Mouse (Mus musculus) mesoderm, embryonic 11.5 days (tissue): ENCODE data around the gene Zfp266.
"Not testable (repeated sequence)": the region's sequence is repeated elsewhere in the genome, so short reads cannot be mapped to it uniquely, and the experiment has no call there.

Source experiments
- DNase-seq: peaks from one replicate; pipeline ENCODE4 v3.0.0-alpha.2; 2012; ENCODE audit warnings: low read depth, low spot score

Zfp266 gene

GRCm38 (mm10) chr9:20521306-20521957 is at the start of gene Zfp266:
Gene Zfp266 (minus strand): TSS chr9:20521417.
- DNase-seq: peak; percentile 92

DNA sequence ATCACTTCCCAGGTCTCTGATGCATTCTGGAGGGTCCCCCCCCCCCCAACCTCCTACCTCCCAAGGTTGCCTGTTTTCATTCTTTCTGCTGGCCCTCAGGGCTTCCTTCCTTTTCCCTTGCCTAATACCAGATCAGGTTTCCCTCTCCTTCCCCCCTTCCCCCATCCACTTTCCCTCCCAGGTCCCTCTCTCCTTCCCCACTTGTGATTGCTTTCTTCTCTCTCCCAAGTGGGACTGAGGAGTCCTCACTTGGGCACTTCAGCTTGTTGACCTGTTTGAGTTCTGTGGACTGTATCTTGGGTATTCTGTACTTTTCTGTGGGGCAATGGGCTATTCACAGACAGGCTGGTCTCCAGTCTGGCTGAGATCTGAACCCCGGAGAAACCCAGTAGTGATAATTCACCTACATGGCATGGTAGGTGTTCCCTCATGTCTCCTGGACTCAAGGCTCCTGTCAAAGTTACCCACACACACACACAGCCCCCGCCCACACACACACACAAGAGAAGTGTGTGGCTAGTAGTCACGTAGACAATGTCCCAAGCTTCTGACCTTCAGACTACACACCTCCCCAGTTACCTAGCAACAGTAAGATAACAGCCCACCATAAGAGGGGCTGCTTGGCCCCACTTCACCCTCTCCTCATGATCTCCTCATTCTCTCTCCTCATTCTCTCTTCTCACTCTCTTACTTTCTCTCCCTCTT is 44.3 kb upstream of the Zfp266 start:
- not testable (repeated sequence) for DNase-seq

DNA sequence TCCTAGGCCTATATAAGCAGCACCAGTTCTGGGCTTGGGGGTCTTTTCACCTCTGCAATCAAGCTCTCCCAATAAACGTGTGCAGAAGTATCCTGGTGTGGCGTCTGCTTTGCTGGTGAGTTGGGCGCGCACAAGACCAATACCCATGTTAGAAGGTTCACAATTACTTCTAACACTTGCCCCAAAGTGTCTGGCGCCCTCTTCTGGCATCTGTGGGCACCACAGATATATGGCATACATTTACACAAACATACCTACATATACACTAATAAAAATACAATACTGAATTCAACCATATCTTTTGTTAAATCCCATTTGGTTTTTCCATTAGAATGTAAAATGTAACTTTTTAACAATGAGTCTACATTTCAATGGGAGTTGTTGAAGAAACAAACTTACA is 41.0 kb upstream of the Zfp266 start:
- no peak for DNase-seq

DNA sequence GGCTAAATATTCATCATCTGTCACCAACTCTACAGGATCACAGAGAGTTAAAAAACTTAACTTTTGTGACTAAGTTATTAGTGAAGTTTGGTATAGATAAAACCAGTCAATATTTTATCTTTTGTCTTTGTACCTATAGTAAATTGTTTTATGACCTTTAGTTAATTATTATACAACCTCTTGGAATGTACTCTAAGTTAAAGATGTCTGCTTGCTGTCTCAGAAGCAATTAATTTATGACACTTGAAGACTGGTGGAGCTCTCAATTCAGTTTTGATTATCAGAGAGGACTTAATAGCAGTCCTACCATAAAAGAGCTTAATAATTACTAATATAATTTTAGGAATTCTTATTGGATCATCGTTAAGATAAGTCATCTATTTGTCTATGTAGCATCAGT is 31.5 kb upstream of the Zfp266 start:
- DNase-seq: no peak

- no peak for DNase-seq
These were observed 30.6 kb upstream of the Zfp266 start for GRCm38 (mm10) chr9:20551781-20552275.

GRCm38 (mm10) chr9:20545151-20545550 is 23.9 kb upstream of the Zfp266 start:
- DNase-seq: peak; percentile 27

- peak; percentile 91 for DNase-seq
These were observed 23.0 kb upstream of the Zfp266 start for GRCm38 (mm10) chr9:20544070-20544821.

GRCm38 (mm10) chr9:20543496-20543895 is 22.3 kb upstream of the Zfp266 start:
- DNase-seq: no peak

- no peak for DNase-seq
These were observed 15.4 kb upstream of the Zfp266 start for GRCm38 (mm10) chr9:20536598-20536997.

DNA sequence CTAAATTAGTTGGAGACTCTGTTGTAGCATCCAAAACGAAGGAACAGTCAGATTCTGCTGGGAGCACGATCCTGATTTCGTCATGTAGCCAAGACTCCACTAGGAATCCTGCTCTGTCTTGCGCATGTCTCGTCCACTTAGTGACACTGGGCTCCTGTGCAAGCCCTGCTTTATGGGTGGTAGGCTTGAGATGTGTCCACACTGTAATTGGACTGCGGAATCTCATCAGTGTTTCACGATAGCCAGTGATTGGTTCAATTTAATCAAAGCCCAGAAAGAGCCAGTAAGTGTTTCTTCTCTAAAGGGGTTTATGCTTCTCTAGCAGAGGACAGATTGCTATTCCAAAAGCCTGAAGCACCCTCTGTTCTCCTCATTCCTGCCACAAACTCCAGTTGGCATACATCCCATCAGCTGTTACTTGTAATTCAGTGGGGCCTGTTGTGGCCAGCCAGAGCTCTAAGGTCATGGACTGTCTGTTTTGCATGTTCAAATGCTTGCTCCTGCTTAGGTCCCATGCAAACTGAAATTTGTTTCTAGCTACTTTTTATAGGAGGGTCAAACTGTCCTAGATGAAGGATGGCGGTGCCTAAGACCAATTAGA is 13.2 kb upstream of the Zfp266 start:
- DNase-seq: no peak

DNA sequence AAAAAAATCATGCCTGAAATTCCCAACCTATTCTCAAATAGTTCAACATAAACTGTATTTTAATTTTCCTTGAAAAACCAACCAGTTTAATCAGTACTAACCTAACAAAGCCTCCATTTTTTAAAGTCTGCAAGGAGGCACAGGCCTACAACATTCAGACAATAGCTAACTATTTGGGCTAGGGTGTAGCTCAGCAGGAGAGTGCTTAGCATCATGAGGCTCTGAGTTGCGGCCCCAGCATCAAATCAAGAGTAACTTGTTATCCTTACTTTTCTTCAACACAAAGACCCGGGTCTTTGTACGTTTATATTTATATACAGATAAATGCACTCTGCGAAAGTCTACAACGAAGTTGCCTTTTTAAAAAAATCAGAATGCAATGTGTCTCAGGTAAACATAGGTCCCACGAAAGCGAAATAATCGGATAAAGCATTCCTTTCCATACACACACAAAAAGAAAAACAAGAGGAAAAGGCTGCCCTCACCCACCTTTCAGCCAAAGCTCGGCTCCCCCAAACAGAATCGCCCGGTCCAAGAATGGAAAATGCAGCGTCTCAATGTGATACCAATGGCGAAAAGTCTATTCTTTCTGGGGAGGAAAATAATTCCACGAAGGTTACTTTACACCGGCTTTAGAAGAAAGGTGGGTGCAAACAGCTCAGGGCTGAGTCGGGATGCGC is 546 bp downstream of the Zfp266 start:
- peak; percentile 25 for DNase-seq

GRCm38 (mm10) chr9:20519949-20520348 is 1.3 kb downstream of the Zfp266 start:
- DNase-seq: peak; percentile 17

DNA sequence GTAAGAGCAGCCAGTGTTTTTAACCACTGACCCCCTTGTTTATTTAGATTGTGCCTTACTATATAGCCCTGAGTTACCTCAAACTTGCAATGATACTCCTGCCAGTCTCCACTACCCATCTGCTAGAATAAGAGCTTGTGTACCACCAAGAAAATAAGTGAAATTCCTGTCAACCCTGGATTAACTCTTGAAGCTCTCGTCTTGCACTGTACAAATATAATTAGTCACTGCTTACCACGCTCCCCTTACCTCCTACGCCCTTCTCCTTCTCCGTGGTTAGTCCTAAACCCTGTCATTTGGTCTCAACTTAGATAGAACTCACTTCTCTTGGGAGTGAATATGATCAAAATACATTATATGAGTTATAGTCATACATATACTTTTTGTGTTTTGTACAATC is 2.5 kb downstream of the Zfp266 start:
- DNase-seq: no peak

- DNase-seq: no peak
These were observed 3.5 kb downstream of the Zfp266 start for GRCm38 (mm10) chr9:20517727-20518126.

- no peak for DNase-seq
These were observed 7.2 kb downstream of the Zfp266 start for GRCm38 (mm10) chr9:20514016-20514415.

DNA sequence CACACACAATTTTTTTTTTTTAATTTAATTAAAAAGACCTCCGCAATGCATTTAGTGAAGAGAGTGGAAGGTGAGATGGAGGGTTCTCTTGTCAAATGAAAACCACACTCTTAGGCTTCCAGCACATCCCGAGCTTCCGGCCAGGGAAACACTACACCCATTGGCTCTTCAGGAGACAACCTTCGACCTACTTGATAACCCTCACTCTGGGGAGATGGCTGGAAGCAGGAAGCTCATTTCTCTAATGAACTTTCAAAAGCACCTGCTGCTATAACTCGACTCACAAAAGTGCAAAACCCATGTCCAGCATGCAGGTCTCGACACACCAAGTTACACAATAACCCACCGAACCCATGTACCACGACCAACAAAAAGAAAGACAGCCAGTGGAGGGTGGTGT is 8.5 kb downstream of the Zfp266 start:
- no peak for DNase-seq

- DNase-seq: no peak
These were observed 9.6 kb downstream of the Zfp266 start for GRCm38 (mm10) chr9:20511645-20512044.

DNA sequence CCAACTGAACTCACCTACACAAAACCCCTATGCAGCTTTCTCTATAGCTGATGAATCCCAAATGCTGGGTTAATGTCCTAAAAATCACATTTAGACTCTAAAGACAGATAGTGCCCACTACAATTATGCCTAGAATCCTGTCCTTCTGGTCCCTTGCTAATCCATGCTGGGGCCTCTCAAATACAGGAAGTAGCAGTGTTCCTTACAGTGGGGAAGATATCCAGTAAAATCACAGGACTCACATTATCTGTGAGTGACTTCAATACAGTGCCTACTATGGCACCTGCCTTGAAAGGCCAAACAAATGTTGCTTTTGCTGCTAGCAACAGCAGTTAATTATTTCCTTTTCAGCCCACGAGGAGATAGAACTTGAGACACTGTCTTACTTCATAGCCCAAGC is 10.9 kb downstream of the Zfp266 start:
- no peak for DNase-seq

GRCm38 (mm10) chr9:20509676-20510075 is 11.5 kb downstream of the Zfp266 start:
- DNase-seq: no peak

DNA sequence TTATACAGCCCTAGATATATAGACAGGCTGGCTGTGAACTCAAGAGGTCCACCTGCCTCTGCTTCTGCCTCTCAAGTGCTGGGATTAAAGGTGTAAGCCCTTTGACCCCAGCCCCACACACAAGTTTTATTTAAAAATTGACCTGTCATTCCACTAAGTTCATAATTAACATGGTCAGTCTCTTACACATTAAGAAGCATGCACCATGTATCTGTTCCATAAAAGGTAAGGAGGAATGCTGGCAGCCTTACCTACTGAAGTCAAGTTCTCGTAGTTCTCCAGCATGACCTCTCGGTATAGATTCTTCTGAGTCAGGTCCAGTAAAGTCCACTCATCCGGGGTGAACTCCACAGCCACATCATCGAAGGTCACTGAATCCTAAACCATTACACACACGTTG is 16.4 kb downstream of the Zfp266 start:
- DNase-seq: no peak

DNA sequence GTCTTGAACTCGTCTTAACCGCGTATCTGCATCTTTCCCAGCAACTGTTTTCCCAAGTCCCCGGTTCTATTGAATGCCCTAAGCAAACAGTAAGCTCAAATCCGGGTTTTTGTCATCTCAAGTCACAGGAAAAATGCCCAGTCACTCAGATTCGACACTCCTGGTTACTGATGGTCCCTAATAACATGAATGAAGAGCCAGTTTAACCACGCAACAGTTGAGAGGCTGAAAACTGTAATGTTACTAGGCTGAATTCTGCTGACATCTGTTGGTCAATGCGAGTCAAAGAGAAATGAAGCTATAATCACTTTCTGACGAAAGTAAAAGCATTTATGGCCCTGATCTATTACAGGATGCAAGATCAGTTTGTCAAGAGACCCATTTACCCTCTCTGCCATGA is 27.9 kb downstream of the Zfp266 start:
- DNase-seq: peak; percentile 8
